Mouse (Mus musculus): ENCODE data around the gene Gm9958.

Gm9958 gene

GRCm38 (mm10) chr5:90396817-90397216 is 29.8 kb downstream of the Gm9958 start:
- no peak for ATAC-seq (ENCODE audit: insufficient number of reproducible peaks, low FRiP score, low TSS enrichment)

GRCm38 (mm10) chr5:90405210-90405609 is 38.2 kb downstream of the Gm9958 start:
- ATAC-seq (ENCODE audit: insufficient number of reproducible peaks, low FRiP score, low TSS enrichment), result no peak

GRCm38 (mm10) chr5:90414142-90414924 is 47.3 kb downstream of the Gm9958 start:
- no peak for ATAC-seq (ENCODE audit: insufficient number of reproducible peaks, low FRiP score, low TSS enrichment)

DNA sequence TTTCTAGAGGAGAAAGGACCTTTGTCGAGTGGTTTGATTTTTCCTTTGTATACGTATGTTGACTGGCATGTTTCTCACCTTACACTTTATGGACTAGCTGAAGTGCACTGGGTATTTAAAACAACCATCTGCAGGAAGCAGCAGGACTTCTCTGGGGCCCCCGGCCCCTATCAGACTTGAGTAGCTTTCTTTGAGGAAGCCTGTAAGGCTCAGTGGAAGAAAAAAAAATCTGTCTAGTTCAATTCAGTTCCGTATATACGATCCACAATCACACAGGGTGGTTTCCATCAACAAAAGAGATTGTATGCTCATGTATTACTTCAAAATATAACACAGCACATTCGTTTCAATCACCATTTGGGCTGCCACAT is 47.9 kb downstream of the Gm9958 start:
- no peak for ATAC-seq (ENCODE audit: insufficient number of reproducible peaks, low FRiP score, low TSS enrichment)
